Mouse (Mus musculus) brain, embryonic 18.5 days (tissue): ENCODE measurements around the gene Plekhg1.

Source experiments
- DNase-seq: peaks from one replicate; pipeline ENCODE4 v3.0.0-alpha.2; 2012; ENCODE audit warnings: low read depth, low spot score

Gene Plekhg1

DNA sequence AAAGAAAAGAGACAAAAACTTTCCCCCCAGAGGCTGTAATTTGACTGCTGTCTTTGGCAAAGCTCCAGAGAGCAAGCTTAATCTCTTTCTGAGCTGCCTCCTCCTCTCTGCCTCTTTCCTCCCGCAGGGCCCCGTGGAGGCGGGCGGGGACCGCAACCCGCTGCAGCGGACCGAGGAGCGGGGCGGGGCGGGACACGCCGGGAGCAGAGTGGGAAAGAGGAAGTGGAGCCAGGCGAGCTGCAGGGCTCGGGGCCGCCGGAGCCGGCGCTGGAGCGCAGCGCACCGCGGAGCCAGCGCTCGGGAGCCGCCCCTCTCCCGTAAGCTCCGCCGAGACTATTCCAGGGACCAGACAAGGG lies at the start of gene Plekhg1:
Plekhg1 (plus strand) TSS at position 217 of the 356 bp plus-strand sequence.
- peak; percentile 42 for DNase-seq

DNA sequence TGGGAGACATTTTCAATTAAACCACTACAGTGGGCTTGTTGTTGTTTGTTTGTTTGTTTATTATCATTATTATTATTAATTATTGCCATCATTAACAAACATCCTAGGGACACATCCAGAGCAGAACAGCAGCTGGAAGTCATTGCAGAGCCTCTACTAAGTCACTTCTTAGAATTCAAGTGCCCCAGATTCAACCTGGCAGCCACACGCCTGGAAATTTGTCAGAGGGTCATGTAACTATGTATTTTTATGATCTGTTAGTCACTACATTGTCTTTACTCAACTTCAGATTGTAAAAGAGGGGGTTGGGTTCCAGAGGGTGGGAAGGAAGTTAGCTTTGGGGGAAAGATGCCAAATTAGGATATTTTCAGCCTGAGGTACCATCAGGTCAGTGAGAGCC lies 47.4 kb upstream of the Plekhg1 start:
- no peak for DNase-seq

DNA sequence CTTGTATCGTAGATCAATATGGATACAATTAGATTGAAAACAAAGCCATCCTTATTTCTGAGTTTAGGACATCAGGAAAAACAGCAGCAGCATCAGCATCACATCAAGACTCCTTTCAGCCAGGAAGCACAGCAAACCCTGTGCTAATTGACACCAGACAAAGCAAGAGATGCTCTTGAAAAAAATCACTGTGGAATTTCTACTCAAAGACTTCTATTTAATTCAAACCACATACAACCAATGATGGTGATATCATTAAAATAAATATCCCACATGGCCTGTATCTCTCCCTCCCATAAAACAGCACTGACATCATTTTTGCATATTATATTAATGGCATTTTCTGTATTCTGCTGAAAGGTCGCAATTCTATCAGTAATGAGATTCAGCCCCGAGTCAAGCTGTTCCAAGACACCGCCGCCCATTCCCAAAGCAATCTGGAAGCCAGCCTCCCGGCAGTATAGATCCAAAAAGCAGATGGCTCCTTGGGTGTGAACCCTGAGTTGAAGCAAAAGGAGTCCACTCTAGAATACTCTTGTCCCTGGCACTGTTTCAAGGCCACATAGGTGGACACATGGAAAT lies 46.4 kb upstream of the Plekhg1 start:
- DNase-seq: no peak

DNA sequence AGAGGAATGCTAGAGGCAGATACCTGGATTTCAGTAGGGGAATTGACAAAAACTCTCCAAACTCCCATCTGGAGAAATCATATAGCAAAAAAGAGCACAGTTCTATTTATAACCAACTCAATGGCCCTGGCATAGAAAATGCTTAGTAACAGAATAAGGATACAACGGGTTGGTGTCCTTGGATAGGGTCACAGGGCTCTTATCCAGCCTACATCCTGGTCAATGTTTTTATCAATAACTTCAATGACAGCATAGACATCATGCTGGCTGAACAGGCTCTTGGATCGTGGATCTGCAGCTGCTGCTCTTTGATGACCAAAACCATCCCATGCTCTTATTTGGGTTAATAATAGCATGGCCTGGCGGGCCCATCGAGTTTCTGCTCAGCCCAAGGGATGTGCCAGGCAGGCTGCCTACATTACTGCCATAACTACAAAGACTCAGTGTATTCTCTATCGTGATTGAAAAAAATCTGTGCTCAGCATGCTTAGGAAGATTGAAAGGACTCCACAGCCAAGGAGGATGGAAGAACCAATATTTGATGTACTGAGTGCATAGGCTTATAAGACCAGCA lies 44.7 kb upstream of the Plekhg1 start:
- no peak for DNase-seq

GRCm38 (mm10) chr10:3696727-3697348 lies 43.3 kb upstream of the Plekhg1 start:
- no peak for DNase-seq

DNA sequence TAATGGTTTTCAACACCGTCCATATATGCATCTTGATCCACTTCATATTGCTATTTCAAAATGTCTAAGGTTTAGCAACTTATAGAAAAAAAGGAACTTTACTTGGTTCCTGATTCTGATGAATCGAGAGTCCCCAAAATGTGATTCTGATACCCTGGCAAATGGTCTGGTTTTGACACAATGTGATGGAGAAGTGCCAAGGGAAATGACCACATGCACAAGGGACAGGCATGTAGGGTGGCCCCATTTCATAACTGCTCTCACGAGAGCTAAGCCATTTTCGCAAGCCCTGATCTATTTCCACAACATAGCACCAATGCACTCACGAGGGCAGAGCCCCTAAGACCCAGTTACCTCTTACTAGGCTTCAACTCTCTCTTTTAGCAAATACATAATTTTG lies 42.7 kb upstream of the Plekhg1 start:
- no peak for DNase-seq

- DNase-seq: no peak
Measured at GRCm38 (mm10) chr10:3700225-3701073, 39.7 kb upstream of the Plekhg1 start.

DNA sequence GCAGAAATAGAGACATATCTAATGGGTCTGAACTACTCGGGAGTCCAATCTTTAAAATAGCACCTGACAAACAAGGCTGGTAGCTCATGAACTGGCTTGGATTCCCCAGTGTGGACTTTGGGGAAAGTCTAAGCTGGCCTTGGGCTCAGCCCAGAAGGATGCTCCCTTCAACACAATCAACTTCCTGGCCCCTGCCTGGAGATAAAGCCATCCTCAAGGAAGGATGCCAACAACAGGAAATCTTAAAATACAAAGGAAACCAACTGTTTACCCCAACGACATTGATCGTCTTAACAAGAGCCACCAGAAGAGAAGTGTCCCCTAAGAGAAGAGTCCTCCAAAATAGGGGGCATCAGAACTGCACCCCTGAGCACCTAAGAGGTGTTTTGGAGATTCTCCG lies 38.3 kb upstream of the Plekhg1 start:
- DNase-seq: no peak

DNA sequence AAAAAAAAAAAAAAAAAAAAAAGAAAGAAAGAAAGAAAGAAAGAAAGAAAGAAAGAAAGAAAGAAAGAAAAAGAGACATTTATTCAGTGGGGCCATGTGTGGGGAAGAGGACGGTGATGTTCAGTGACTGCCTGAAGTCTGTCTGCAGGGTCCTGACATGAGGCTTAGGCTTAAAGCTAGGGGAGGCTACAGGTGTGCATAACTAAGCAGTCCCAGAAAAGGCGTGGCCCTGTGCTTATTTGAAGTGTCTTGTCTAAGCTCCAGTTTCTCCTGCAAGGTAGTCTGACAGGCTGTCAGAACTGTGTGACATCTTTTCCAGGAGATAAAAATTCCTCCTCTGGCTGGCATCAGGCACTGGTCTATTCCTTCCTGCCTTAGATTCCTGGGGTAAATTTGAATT lies 37.6 kb upstream of the Plekhg1 start:
- no peak for DNase-seq

DNA sequence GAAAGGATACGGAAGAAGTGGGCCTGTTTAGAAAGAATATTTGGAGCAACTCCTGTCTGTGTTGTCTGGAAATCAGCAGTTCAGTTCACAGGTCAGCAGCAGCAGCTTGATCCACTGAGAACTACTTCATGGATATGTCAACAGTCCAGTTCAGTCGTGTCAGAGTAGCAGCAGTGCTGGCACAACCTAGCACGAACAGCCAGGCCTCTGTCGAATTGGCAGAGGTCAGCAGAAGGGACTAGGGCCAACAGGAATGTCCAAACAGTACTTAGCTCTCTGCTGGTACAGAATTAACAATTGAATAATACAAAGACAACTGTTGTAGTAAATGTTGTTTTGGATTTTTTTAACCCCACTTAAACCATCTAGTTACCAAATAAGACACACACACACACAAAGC lies 33.9 kb upstream of the Plekhg1 start:
- no peak for DNase-seq

GRCm38 (mm10) chr10:3710081-3710480 lies 30.1 kb upstream of the Plekhg1 start:
- DNase-seq: no peak

DNA sequence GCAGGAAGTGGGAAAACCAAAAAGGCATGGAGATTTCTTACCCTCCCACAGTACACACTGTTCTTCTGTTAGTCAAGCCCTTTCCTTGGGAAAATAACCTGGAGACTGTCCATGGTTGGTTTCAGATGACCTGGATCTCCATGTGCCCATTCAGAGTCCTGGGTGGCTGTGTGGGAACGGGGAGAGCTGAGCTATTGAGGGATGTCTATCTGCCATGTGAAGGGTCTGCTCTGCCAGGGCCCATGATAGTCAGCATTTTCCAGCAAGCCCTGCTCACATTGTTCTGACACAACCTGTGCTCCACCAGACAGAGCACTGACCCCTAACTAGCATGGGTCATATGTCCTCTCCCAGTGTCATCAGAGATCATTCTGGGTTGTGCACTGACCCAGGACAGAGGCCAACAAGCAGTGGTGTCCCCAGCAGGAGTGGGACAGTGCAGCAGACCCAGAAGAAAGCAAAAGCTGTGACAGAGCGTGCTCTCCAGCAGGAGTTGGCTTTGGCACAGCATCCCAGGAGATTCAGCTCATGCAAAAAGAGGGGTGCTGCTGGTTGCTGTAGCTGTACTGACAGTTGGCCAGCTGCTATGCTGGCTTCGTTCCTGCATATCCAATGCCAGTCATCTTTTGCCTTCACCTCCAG lies 24.7 kb upstream of the Plekhg1 start:
- no peak for DNase-seq

GRCm38 (mm10) chr10:3718021-3718865 lies 21.9 kb upstream of the Plekhg1 start:
- no peak for DNase-seq

DNA sequence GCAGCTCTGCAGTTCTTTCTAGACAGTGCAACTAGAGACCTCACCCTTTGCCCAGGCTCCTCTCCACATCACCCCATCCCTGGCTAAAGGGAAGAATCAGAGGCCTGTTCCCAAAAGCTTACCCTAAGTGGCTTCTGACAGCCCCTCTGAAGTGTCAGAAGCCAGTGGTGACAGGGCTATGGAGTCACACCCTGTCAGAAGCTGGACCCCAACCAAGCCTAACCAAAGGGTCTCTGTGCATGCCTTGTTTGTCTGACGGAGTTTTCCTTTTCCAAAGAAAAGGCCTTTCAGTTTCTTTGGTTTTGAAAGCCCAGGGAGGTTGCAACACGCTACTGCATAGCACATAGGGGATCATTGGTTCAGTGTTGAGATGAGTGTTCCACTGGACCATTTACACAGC lies 19.9 kb upstream of the Plekhg1 start:
- DNase-seq: no peak

DNA sequence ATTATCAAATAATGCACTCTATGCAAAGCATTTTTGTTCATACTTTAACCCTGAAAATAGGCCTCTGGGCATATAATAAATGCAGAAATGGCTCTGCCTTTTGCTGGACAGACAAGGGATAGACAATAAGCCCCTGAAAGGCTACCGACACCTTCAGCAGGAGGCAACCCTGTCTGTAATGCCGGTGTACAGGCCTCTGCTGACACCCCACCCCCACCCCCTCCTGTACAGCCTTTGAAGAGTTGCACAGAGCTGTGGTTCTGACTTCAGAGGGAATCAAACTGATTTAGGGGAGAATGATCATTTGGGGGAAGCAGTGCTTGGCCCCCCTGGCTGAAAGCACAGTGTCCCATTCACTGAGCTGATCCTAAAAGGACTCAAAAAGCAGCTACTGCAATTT lies 17.8 kb upstream of the Plekhg1 start:
- DNase-seq: no peak

GRCm38 (mm10) chr10:3724665-3725064 lies 15.5 kb upstream of the Plekhg1 start:
- DNase-seq: no peak

DNA sequence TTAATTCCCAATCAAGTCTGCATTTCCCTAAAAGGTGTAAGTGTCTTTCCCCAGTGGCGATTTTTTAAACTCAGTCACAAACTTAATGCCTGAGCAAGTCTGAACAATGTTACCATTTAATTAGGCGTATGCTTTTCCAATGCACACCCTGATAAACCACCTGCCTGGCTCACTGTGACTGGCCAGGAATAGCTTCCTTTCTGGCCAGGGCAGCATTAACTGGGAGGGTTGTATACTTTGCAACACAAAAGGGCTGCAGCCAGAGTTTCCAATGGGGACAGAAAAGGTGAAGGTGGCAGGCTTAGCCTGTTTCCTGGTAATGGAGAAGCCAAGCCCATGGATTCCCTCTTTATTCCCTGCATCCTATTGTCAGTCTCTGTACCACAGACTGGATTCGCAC lies 10.5 kb upstream of the Plekhg1 start:
- no peak for DNase-seq

DNA sequence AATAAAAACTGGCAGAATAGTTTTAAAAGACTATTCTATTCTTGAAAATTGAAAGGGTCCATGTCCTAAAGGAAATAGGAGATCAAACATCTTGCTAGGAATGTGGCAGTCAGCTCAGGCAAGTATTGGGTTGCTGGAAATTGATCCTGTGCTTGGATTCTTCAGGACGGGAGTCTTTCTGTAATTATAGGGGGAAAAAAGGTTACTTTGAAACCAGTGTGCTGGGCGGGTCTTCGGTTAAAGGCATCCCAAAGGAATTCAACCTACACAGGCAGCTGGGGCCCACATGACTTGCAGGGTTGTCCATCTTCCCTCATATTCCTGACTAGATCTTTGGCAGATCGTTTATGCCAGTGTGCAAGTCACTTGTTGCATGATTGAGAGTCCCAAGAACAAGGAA lies 9.8 kb upstream of the Plekhg1 start:
- DNase-seq: no peak

DNA sequence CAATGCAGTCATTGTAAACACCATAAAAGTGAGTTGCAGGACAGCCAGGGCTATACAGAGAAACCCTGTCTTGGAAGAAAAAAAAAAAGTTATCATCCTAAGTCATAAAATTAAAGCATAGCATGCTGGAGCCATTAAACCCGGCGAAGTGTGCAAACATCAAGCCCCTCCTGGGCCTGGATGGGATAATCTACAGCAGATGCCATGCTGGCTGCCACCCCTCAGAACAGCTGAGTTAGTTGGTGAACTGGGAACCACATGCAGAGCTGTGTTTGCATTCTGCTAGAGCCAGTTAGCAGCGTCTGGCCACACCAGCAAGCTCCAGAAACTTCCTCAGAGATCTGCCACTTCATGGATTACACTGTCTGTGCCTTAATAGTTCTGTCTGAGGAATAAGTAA lies 3.1 kb upstream of the Plekhg1 start:
- no peak for DNase-seq

GRCm38 (mm10) chr10:3740504-3741388 lies 582 bp downstream of the Plekhg1 start:
- DNase-seq: peak; percentile 49
